Mouse (Mus musculus): ENCODE measurements around the gene Slc6a3. TPM values are rescaled to one million over a fixed set of nuclear protein-coding genes. Genes with fewer than 3 reads are reported as not detected.
A peak's percentile ranks its signal among the peaks of the same experiment; 100 is the strongest.

Gene Slc6a3
- polyA plus RNA-seq, 1 experiment = not detected

GRCm38 (mm10) chr13:73516886-73517285, 19.7 kb upstream of the Slc6a3 start:
- Histone ChIP-seq H3K4me3 (ENCODE audit: insufficient read depth, low read depth, low read length) (no peak overlapping the region), H3K4me1 (ENCODE audit: control insufficient read depth, insufficient read depth, insufficient read length, low read length) (no peaks in the 10 kb centered on the region), H3K27ac (replicated peaks; ENCODE audit: low read depth, low read length) (no peak overlapping the region)

DNA sequence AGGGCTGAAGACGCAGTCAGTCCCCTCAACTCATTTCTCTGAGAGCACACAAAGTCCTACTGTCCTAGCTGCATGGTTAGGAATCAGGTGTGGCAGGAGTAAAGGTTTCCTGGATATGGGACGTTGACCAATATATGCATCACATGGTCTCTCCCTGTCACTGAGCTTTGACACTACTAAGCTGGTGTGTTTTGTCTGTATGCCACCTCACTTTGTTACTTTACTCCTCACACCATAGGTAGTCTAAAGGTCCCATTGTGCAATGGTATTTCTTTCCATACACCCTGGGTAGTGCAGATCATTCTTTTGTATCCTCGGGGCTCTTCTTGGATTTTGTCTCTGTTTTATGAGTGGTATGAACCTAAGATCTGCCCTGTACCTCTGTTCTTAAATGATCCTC, 2.8 kb upstream of the Slc6a3 start:
- H3K27ac ChIP-seq (replicated peaks; ENCODE audit: low read depth, low read length) = no peak overlapping the region
- no peaks in the 10 kb centered on the region for H3K4me1 ChIP-seq (ENCODE audit: control insufficient read depth, insufficient read depth, insufficient read length, low read length)
- no peak overlapping the region for H3K4me3 ChIP-seq (ENCODE audit: insufficient read depth, low read depth, low read length)

DNA sequence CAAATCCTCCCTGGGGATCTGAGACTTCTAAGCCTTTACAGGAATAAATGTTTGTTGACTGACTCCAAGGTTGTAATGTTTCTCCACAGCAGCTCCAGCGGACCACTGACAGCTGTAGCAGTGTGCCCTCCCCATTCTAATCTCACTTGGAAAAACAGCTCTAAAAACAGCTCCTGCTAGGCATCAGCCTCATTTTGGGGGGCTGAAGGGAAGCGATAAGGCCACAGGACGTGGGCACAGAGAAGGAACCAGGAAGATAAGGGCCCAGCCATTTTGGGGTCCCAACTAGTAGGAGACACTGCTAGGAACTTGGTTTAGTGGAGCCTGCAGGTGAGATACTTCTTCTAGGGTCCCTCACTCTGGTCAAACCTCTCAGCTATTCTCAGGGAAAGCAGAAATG, 1.3 kb upstream of the Slc6a3 start:
- no peak overlapping the region for H3K4me3 ChIP-seq (ENCODE audit: insufficient read depth, low read depth, low read length)
- H3K4me1 ChIP-seq (ENCODE audit: control insufficient read depth, insufficient read depth, insufficient read length, low read length) = no peaks in the 10 kb centered on the region
- no peak overlapping the region for H3K27ac ChIP-seq (replicated peaks; ENCODE audit: low read depth, low read length)

DNA sequence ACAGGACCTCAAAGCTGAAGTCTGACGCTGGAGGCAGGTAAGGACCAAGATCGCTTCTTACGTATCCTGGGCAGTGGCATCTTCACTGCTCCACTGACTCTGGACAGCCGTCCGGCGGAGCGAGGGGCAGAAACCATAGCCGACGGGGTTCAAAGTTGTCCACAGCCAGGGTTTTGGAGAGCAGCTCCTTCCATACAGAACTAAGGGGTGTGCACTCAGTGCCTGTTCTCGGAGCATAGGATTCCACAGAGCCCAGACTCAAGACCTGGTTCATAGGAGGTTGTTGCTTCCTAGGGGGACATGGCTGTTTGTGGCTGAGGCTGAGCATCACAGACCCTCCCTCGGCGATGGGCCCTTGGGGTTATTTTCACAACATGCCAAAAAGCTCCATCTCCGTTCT, 277 bp downstream of the Slc6a3 start:
- H3K4me1 ChIP-seq (ENCODE audit: control insufficient read depth, insufficient read depth, insufficient read length, low read length) = no peaks in the 10 kb centered on the region
- H3K4me3 ChIP-seq (ENCODE audit: insufficient read depth, low read depth, low read length) = peak overlapping the region; percentile 37
- no peak overlapping the region for H3K27ac ChIP-seq (replicated peaks; ENCODE audit: low read depth, low read length)

DNA sequence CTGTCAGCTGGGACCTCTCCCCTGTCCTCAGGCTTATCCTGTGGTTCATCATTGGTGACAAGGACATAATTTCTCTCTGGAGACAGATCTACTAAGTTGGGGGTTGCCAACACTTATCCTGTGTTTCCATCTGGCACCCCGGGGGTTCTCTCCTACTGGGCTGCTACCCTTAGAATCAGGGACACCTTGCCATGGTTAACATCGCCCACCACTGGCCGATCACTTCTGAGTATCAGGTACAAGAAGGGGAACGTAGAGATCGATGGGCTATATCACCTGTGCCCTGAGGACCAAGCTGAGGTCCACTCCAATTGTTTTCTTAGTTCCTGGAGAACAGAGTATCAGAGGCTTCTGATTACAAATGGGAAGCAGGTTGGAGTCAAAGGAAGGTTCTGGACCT, 27.7 kb downstream of the Slc6a3 start:
- Histone ChIP-seq H3K27ac (replicated peaks; ENCODE audit: low read depth, low read length) (no peak overlapping the region), H3K4me1 (ENCODE audit: control insufficient read depth, insufficient read depth, insufficient read length, low read length) (no peaks in the 10 kb centered on the region)

DNA sequence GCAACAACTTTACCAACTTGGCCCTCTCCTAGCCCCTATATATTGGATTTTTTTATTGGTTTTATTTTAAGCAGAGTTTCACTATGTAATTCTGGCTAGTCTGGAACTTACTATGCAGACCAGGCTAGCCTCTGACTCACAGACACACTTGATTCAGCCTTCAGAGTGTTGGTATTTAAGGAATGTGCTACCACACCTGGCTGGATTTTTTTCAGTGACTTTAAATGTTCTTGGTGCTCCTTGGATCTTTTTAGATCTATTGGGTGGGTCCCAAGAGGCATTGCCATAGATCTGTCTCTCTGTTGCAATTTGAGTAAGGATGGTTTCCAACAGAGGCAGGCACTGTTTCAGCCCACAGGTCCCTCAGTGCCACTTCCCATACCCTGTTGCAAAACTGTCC, 38.5 kb downstream of the Slc6a3 start:
- H3K4me3 ChIP-seq (ENCODE audit: insufficient read depth, low read depth, low read length) = no peak overlapping the region
- H3K4me1 ChIP-seq (ENCODE audit: control insufficient read depth, insufficient read depth, insufficient read length, low read length) = no peaks in the 10 kb centered on the region

More for the DNA sequence above, 27.7 kb downstream of the Slc6a3 start:
- no peak overlapping the region for H3K4me3 ChIP-seq (ENCODE audit: insufficient read depth, low read depth, low read length)

GRCm38 (mm10) chr13:73577277-73577676, 40.7 kb downstream of the Slc6a3 start:
- no peak overlapping the region for H3K4me3 ChIP-seq (ENCODE audit: insufficient read depth, low read depth, low read length)
- no peak overlapping the region for H3K27ac ChIP-seq (replicated peaks; ENCODE audit: low read depth, low read length)
- H3K4me1 ChIP-seq (ENCODE audit: control insufficient read depth, insufficient read depth, insufficient read length, low read length) = no peaks in the 10 kb centered on the region

More for the DNA sequence above, 38.5 kb downstream of the Slc6a3 start:
- no peak overlapping the region for H3K27ac ChIP-seq (replicated peaks; ENCODE audit: low read depth, low read length)

GRCm38 (mm10) chr13:73591488-73591887, 54.9 kb downstream of the Slc6a3 start:
- no peak overlapping the region for H3K4me3 ChIP-seq (ENCODE audit: insufficient read depth, low read depth, low read length)
- no peaks in the 10 kb centered on the region for H3K4me1 ChIP-seq (ENCODE audit: control insufficient read depth, insufficient read depth, insufficient read length, low read length)
- H3K27ac ChIP-seq (replicated peaks; ENCODE audit: low read depth, low read length) = no peak overlapping the region

- Histone ChIP-seq H3K27ac (replicated peaks; ENCODE audit: low read depth, low read length) (no peak overlapping the region), H3K4me3 (ENCODE audit: insufficient read depth, low read depth, low read length) (no peak overlapping the region), H3K4me1 (ENCODE audit: control insufficient read depth, insufficient read depth, insufficient read length, low read length) (no peaks in the 10 kb centered on the region)
Observed at GRCm38 (mm10) chr13:73592546-73592945, 56.0 kb downstream of the Slc6a3 start.

GRCm38 (mm10) chr13:73596276-73596675, 59.7 kb downstream of the Slc6a3 start:
- H3K4me1 ChIP-seq (ENCODE audit: control insufficient read depth, insufficient read depth, insufficient read length, low read length) = no peaks in the 10 kb centered on the region
- no peak overlapping the region for H3K27ac ChIP-seq (replicated peaks; ENCODE audit: low read depth, low read length)

GRCm38 (mm10) chr13:73600217-73600616, 63.7 kb downstream of the Slc6a3 start:
- H3K27ac ChIP-seq (replicated peaks; ENCODE audit: low read depth, low read length) = no peak overlapping the region
- H3K4me3 ChIP-seq (ENCODE audit: insufficient read depth, low read depth, low read length) = no peak overlapping the region
- peaks cover 8% of the 10 kb centered on the region for H3K4me1 ChIP-seq (ENCODE audit: control insufficient read depth, insufficient read depth, insufficient read length, low read length)

More at GRCm38 (mm10) chr13:73596276-73596675, 59.7 kb downstream of the Slc6a3 start:
- no peak overlapping the region for H3K4me3 ChIP-seq (ENCODE audit: insufficient read depth, low read depth, low read length)

GRCm38 (mm10) chr13:73603046-73603445, 66.5 kb downstream of the Slc6a3 start:
- peak overlapping the region; percentile 99 for H3K4me3 ChIP-seq (ENCODE audit: insufficient read depth, low read depth, low read length)
- no peak overlapping the region for H3K27ac ChIP-seq (replicated peaks; ENCODE audit: low read depth, low read length)
- H3K4me1 ChIP-seq (ENCODE audit: control insufficient read depth, insufficient read depth, insufficient read length, low read length) = peaks cover 8% of the 10 kb centered on the region

DNA sequence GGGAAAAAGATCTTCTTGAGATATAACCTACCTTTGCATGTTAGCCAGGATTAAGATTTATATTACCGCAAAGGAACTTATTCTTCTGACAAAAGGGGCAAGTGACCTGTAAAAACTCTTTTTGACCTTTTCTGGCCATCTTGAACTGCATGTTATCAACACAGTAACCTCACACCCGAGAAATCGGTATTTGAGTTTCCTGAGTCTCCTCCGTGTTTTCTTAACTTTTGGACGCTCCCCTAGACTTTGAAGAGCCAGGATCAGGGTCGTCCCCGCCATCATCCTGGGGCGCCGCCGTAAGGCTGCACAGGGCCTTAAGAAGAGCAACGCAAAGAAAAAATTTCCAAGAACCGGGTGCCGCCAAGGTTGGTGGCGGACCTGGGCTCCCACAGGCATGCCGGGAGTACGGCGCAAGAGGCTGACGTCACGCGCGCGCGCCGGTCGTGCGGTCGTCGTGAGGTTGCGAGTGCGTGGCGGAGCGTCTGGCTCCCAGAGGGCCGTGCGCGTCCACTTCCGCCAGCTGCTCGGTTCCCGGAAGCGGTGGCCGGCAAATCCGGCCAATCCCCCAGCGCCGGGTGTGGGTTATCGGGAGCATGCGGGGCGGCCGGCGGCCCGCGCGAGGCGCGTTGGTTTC, 67.1 kb downstream of the Slc6a3 start, which contains the start of gene Clptm1l:
TSS of gene Clptm1l (plus strand) at position 485 of the 634 bp plus-strand sequence.
- Histone ChIP-seq H3K4me3 (ENCODE audit: insufficient read depth, low read depth, low read length) (peak within 1 kb of the TSS; percentile 99), H3K27ac (replicated peaks; ENCODE audit: low read depth, low read length) (peak within 1 kb of the TSS; percentile 91), H3K4me1 (ENCODE audit: control insufficient read depth, insufficient read depth, insufficient read length, low read length) (peaks cover 8% of the 10 kb centered on the region)

- 0 out of 2 replicates have a peak overlapping the region, but pooled peaks have one; percentile 21 for H3K27ac ChIP-seq (replicated peaks; ENCODE audit: low read depth, low read length)
- peak overlapping the region; percentile 99 for H3K4me3 ChIP-seq (ENCODE audit: insufficient read depth, low read depth, low read length)
- H3K4me1 ChIP-seq (ENCODE audit: control insufficient read depth, insufficient read depth, insufficient read length, low read length) = peaks cover 8% of the 10 kb centered on the region
Observed at GRCm38 (mm10) chr13:73604156-73604957, 67.8 kb downstream of the Slc6a3 start.

DNA sequence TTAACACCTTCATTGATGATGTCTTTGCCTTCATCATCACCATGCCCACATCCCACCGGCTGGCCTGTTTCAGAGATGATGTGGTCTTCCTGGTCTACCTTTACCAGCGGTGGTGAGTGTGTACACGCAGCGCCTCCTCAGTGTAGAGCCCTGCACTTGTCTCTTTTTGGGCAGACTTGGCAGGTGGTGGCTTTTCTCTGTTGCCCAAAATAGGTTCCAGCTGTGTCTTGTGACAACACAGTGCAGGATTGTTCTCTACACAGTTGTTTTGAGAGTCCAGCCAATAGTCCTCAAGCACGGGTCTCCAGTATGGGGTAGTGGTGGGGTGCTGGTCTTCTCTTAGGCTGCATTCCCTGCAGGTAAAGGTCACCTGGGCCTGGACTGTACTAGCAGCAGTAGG, 81.9 kb downstream of the Slc6a3 start:
- Histone ChIP-seq H3K4me1 (ENCODE audit: control insufficient read depth, insufficient read depth, insufficient read length, low read length) (no peaks in the 10 kb centered on the region), H3K4me3 (ENCODE audit: insufficient read depth, low read depth, low read length) (no peak overlapping the region), H3K27ac (replicated peaks; ENCODE audit: low read depth, low read length) (no peak overlapping the region)

DNA sequence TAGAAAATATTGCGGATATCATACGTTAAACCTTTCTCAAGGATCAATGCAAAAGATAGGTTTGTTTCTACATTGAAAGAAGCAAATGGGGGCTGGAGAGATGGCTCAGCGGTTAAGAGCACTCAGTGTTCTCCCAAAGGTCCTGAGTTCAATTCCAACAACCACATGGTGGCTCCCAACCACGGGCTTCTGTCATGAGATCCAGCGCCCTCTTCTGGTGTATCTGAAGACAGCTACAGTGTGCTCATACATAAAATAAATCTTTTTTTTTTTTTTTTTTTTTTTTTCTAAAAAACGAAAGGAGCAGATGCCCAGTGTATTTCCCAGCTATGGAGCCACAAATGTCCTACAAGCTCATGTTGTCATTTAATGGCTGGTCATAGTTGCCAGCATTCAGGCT, 84.1 kb downstream of the Slc6a3 start:
- no peak overlapping the region for H3K4me3 ChIP-seq (ENCODE audit: insufficient read depth, low read depth, low read length)
- H3K27ac ChIP-seq (replicated peaks; ENCODE audit: low read depth, low read length) = no peak overlapping the region
- H3K4me1 ChIP-seq (ENCODE audit: control insufficient read depth, insufficient read depth, insufficient read length, low read length) = no peaks in the 10 kb centered on the region
